Mouse (Mus musculus) erythroblast, embryonic 14.5 days (primary cell): ENCODE results near the gene Olfr957.

Experiments
- GATA1 ChIP-seq: IDR thresholded peaks from 2 replicates; pipeline ENCODE4 v1.6.1; 2012; ENCODE audit warnings: low read length, inconsistent platforms, mixed read lengths
- TAL1 ChIP-seq: IDR thresholded peaks from 3 replicates; pipeline ENCODE4 v1.6.1; 2012; ENCODE audit warnings: low read length, inconsistent platforms, mixed read lengths

- TF ChIP-seq TAL1: no peak
- no peak for TF ChIP-seq GATA1
Measured at GRCm38 (mm10) chr9:39557529-39558348, 42.1 kb upstream of the Olfr957 start.
